Mouse (Mus musculus) cerebellum, adult 9-10 months (tissue): ENCODE results near the gene Bcat1.

Experiments used
- DNase-seq: peaks from one replicate; pipeline ENCODE4 v3.0.0; 2022

Gene Bcat1

DNA sequence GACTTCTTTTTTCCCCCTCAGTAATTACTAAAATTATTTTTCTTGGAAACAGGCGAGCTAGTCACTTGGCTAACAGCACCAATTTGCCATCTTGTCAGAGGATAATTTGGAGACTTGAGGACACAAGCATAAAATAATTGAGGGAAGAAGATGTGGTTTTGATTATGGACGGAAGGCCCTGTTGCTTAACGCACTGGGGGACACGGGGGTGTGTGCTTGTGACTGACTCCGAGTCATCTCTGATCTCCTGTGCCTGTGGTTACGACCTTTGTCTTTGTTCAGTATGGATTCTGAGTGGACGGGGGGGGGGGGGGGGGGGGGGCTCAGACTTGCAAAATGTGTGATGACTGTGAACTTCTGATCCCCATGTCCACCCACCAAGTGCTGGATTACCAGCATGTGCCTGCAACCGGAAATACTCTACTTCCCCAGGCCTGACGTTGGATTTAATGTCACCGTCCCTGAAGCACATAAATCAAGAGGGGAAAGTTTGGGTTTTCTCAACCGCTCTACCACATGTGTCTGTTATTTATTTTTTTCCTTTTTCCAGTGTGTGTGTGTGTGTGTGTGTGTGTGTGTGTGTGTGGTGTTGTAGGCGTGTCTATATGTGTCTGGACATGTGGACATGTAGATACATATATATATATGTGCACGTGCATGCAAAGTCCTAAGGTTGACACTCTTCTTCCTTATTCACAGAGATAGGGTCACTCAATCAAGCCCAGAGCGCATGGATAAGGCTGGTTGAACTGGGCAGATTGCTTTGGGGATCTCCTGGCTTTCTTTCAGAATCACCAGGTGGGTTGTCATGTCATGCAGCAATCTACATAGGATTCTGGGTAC lies 73.7 kb downstream of the Bcat1 start:
- no peak for DNase-seq

DNA sequence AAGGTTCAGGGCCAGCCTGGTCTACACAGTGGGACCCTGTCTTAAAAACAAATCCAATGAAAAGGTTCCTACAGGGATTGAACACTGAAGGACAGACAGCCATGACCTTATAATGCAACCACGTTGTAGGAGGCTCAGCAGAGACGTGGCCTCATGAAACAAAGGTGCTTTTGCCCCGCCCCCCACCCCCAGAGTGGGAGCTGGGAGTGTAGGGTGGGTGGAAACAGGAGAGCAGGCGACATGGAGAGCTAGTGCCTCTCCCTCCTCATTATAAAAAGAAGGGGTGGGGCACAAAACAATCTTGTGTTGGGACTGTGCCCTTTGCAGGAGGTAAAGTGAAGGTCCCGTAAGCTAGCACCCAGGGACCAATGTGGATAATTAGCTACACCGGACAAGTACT lies 74.5 kb downstream of the Bcat1 start:
- no peak for DNase-seq

DNA sequence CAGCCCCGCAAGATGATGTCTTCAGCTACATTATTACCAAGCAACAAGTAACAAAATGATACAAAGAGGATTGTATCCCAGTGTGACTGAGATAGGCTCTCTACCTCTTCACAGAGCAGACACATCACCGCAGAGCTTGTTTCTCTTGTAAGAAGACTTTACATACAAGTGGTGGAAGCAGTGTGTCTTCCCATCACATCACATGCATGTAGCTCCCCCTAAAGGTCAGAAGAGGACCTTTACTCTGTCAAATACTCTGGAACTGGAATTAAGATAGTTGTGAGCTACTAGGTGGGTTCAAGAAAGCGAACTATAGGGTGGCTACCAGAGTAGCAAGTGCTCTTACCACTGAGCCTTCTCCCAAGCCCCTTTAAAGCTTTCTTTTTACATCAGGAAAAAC lies 78.8 kb downstream of the Bcat1 start:
- no peak for DNase-seq

DNA sequence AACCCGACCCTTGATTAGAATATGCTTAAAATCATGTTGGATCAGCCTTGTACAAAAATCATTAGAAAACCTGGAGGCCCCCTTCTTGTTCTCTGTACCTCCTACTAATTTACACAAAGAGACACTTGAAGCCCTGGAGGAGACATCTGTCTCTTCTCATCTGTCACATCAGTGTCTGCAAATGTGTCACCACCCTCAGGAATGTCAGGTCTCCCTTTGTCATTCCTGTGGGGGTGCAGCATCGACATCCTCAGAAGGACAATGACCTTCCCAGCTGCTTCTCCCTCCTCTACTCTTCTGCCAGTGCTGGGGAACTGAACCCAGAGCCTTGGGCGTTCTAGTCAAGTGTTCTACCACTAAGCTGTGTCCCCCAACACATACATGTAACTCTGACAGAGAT lies 83.9 kb downstream of the Bcat1 start:
- DNase-seq: no peak

DNA sequence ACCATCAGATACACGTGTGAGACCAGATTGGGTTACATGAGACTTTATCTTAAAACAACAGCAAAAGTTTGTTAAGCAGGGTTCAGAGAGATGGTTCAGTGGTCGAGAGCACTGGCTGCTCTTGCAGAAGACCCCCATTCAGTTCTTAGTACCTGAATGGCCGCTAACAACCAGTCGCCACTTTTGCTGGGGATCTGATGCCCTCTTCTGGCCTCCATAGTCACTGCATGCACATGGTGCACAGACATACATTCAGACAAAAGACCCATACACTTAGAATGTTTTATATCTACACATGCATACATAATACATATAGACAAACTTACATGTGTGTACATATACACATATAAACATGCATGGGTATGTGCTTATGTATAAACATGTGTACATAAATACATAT lies 86.8 kb downstream of the Bcat1 start:
- no peak for DNase-seq

DNA sequence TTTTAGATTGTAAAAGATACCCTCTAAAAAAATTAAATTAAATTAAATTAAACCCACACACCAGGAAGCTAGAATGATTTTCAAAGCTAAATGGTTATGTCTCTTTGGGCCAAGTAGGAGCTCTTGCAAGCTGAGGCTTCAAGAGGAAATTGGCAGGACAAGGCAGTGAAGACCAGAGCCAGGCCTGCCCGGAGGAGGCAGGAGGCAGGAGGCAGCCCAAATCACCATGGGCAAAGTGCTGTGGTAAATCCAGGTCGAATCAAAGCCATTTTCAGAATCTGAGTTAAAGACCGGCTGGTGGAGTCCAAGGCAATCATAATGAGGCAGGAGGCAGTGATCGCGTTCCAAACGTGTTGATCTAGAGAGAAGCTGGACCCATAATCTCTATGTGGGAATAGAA lies 88.3 kb downstream of the Bcat1 start:
- DNase-seq: no peak

DNA sequence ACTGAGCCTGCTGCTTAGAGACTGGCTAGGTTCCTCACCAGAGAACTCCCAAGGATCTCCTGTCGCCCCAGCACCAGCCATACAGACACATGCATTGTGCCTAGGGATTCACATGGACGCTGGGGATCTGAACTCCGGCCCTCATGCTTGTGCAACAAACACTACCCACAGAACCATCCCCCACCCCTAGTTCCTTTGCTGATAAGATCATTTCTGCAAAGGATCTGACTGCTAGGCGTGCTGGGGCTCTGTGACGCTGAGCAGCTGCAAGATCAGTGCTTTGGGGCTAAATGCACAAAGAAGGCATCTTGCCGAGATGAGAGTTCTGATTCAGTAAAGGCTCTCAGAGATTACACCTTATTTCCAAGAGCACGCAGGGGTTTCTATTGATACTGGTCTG lies 88.8 kb downstream of the Bcat1 start:
- DNase-seq: no peak

DNA sequence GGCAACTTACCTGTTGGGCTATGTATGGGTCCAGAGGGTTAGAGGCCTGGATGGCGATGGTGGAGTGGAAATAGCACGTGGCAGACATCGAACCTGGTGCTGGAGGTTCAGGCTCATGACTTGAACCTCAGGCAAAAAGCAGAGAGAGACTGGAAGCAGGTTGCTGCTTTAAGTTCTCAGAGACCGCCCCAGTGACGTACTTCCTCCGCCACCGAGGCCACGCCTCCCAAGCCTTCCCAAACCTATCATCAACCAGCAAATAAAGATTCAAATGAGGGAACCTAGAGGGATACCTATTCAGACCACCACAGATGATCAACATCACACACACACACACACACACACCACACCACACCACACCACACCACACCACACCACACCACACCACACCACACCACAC lies 91.8 kb downstream of the Bcat1 start:
- no peak for DNase-seq

DNA sequence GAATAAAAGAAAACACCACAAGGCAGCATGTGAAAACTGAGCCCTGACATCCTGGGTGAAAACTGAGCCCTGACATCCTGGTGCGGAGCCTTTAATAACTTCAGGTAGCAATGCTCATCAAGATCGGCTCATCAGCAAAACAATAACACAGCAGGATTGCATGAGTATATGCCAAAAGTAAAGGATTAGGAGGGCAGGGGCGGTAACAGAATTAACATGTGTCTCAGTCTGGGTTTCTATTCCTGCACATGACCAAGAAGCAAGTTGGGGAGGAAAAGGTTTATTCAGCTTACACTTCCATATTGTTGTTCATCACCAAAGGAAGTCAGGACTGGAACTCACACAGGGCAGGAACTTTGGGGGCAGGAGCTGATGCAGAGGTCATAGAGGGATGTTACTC lies 93.9 kb downstream of the Bcat1 start:
- no peak for DNase-seq

DNA sequence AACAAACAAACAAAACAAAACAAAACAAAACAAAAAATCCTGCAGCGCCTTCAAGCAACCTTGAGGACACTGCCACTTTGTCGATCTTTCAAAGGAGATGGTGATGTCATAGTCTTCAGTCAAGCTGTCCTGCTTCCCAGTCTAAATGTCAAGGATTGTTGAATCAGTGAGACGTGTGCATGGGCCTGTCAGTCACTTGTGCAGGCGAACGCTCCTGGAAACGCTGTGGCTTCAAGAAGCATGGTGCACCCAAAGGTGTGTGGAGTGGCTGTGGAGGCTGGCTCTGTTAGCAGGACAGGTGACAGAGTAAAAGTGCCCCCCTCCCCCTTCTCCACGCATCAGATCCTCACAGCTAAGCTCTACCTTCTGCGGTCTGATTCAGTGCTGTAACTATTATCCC lies 103.6 kb downstream of the Bcat1 start:
- DNase-seq: no peak

DNA sequence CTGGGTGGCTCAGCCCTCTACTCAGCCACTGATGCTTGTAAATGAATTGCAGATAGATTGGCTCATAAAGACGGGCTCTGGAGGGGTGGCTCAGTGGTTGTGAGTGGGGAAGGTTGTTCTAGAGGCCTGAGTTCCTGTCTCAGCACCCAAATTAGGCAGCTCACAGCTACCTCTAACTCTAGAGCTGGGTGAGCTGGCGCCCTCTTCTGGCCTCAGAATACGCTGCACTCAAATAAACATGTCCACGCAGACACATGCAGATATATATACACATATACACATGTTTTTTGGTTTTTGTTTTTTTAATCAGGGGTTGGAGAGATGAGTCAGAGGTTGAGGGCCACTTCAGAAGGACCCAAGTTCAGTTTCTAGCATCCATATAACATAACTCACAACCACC lies 105.1 kb downstream of the Bcat1 start:
- no peak for DNase-seq

DNA sequence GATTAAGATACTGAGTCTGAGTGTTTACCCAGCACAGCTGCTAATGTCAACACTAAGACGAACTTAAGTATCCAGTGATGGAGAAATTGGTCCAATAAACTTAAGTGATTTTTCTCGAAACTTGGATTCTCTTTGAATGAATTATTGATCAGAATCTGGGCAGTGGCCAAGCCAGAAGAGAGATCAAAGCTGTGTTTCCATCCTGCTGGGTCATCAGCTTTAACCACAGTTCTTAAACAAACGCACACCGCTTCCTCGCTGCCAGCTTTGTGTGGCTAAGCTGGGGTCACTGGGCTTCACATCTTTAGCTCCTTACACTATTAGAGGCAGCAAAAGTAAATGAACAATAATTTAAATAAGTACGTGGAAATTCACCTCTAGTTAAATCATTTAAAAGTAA lies 108.4 kb downstream of the Bcat1 start:
- DNase-seq: no peak

DNA sequence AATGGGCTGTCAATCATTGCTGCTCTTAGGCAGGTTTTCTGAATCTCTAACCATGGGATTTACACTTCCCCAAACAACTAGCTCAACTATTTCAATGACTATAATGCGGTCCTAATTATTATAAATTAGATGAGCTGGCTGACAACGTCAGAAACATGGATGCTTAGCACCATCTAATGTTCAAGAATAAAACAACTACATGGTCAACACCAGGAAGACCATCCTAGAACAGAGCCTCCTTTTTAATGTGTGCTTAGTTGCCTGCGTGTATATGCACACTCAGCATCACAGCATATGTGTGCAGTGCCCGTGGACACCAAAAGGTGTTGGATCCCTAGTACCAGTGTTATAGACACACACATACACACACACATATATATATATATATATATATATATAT lies 111.8 kb downstream of the Bcat1 start:
- no peak for DNase-seq

DNA sequence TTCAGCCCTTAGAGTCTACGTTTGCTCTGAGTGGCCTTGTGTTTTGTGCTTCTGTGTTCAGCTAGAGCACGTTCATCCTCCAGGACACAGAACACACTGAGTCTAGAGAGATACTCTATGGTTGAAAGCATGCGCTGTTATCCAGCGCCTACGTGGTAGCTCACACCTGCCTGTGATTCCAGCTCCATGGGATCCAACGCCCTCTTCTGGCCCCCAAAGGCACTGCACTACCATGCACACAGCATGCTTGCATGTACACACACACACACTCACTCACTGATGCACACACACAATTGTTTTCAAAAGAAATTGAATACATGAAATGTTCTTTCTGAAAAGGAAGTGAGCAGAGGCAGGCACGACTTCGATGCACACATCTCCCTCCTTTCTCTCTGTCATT lies 112.8 kb downstream of the Bcat1 start:
- no peak for DNase-seq

DNA sequence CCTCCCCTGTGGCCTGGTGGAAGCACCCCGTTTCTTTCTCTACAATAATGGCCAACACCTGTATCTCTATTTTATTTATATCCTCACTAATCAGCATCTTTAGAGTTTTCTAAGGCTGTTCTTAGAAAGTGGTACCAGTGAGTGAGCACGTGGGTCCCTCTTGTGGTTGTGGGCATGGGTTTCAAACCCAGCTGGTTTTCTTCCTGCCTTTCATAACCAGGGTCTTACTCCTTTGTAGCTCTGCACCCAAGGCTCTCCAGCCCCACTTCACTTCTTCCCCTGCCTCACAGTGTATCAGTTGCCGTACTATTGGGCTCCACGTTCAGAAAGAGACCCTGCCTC lies 114.0 kb downstream of the Bcat1 start:
- no peak for DNase-seq

DNA sequence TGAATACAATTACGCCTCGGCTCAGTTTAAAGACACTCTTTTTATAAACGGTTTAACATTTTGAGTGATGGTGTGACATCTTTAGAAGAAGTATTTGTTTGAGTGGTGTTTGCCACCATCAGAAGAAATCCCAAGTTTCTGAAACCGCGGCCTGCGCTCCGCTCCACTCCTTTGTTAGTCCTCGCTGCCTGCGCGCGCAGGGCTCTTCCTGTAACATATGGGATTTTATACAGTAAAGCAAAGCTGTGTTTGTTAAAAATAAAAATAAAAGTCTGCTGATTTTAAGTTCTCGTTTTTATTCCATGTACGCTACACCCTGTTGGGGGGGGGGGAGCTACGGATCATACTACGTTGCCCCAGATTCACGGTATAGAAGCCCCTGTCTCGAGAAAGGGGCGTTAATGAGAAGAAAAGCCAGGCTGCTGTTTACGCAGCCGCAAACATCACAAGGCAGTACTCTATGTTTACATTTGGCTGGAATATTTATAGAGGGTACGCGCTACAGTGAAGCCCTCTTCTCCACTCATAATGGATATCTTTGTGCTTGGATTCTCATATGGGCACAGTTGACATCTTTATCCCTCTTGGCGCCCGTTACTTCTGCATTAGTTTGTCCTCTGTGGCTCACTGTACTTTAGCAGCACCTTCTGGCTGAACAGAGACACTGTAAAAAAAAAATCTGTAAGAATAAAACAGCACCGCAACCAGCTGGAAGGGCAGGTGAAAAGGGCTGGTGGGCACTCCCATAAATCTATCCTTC lies 114.6 kb downstream of the Bcat1 start:
- peak; percentile 9 for DNase-seq

DNA sequence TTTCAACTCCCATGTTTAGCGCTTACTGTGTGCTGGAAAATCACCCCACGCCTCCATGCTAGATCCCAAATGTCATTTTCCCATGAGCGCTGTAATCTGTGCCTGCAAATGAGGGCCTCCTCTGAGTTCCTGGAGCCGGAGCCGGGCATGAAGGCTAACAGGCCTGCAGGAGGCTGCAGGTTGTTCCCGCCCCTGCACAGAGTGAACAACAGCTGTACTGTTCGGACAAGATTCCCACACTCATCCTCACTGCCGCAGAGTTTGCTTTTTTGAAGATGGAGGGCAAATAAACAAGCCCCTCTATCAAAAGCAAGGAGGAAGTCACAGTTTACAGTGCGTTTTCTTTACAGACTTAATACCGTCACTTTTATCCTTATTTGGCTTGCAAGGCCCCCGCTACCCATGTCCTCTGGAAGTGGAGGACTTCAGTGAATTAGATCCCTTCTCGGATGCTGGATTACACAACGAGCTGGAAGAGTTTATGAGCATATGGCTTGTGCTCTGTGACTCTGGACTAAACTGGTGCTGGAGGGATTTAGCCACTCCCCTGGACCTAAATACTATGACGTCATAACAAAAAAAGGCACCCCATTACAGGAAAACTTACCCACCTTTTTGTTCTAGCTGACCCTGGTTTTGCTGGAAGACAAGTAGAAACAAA lies 120.0 kb downstream of the Bcat1 start:
- no peak for DNase-seq

DNA sequence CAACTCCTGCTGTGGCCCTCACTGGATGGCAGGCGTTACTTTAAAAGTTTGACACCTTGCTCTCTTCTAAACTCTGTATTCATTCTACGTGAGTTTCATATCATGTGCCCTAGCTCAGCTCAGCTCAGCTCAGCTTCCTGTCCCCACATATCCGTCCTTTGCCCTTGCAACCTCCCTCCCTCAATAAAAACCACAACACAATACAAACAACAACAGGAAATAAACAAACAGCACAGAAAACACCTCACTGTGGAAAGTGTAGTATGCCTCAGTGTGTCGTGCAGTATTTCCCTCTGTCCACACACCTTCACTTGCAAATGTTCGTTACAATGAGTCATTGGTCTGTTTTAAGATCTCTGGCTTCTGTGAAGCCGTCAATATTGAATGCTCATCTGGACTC lies 123.1 kb downstream of the Bcat1 start:
- DNase-seq: no peak

DNA sequence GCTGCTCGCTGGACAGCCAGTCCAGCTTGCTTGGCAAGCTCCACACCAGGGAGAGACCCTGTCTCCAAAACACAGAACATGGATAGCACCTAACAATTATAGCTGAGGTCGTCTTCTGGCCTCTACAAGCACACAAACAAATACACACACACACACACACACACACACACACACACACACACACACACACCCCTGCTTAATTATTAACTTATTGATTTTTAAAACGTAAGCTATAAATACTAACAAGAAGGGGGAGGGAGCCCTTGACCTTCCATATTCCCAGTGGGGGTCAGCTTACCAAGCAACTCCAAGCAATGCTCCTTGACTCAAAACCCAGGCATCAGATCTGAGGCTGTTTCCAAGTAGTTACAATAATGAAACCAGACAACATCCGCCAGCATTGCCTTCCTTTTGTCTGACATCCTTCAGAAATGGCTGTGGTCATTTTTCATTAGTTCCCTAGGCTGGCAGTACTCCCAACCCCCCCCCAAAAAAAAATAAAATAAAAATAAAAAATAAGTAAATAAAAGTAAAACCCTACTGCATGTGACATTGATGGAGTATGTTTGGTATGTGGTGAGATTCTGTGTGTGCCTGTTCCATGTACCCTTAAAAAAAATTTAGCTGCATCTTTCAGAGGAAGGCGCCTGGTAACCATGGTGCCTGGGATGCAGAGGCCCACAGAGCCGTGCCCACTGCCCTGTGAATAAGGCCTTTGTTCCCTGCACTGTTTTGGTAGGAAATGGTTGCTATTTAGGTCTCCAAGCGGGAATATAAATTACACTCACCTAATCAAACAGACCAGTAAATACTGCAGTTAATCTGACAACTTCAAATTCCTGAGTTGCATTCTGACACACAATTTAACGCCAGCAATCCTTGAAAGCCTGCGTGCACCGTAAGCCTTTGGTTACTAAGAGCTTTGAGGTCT lies 131.3 kb downstream of the Bcat1 start:
- DNase-seq: no peak
